Mouse (Mus musculus): ENCODE results near the gene Ppard.
A peak's percentile ranks its signal among the peaks of the same experiment; 100 is the strongest.

Ppard gene

GRCm38 (mm10) chr17:28224615-28225014 is 7.9 kb upstream of the Ppard start:
- no peak for DNase-seq

GRCm38 (mm10) chr17:28226014-28226413 is 6.5 kb upstream of the Ppard start:
- DNase-seq, result peak; percentile 92

GRCm38 (mm10) chr17:28230486-28230885 is 2.0 kb upstream of the Ppard start:
- no peak for DNase-seq

- DNase-seq, result no peak
These were observed 1.3 kb upstream of the Ppard start for GRCm38 (mm10) chr17:28231026-28231736.

GRCm38 (mm10) chr17:28233091-28233731 is 711 bp downstream of the Ppard start:
- DNase-seq, result no peak

- no peak for DNase-seq
These were observed 2.1 kb downstream of the Ppard start for GRCm38 (mm10) chr17:28234641-28235040.

- DNase-seq, result peak; percentile 77
These were observed 3.6 kb downstream of the Ppard start for GRCm38 (mm10) chr17:28235982-28236635.

GRCm38 (mm10) chr17:28236636-28237015 is 4.1 kb downstream of the Ppard start:
- DNase-seq, result no peak

- DNase-seq, result no peak
These were observed 4.9 kb downstream of the Ppard start for GRCm38 (mm10) chr17:28237362-28237761.

- DNase-seq, result no peak
These were observed 5.4 kb downstream of the Ppard start for GRCm38 (mm10) chr17:28237874-28238273.

- no peak for DNase-seq
These were observed 8.3 kb downstream of the Ppard start for GRCm38 (mm10) chr17:28240846-28241245.

GRCm38 (mm10) chr17:28242296-28242695 is 9.8 kb downstream of the Ppard start:
- DNase-seq, result no peak

GRCm38 (mm10) chr17:28244214-28244613 is 11.7 kb downstream of the Ppard start:
- no peak for DNase-seq

- peak; percentile 80 for DNase-seq
These were observed 12.2 kb downstream of the Ppard start for GRCm38 (mm10) chr17:28244714-28245113.

GRCm38 (mm10) chr17:28246640-28247039 is 14.1 kb downstream of the Ppard start:
- no peak for DNase-seq

GRCm38 (mm10) chr17:28247613-28248012 is 15.1 kb downstream of the Ppard start:
- peak; percentile 83 for DNase-seq

- no peak for DNase-seq
These were observed 16.6 kb downstream of the Ppard start for GRCm38 (mm10) chr17:28249062-28249461.

- peak; percentile 38 for DNase-seq
These were observed 19.2 kb downstream of the Ppard start for GRCm38 (mm10) chr17:28251579-28252280.

GRCm38 (mm10) chr17:28252281-28252648 is 19.8 kb downstream of the Ppard start:
- no peak for DNase-seq

- no peak for DNase-seq
These were observed 20.7 kb downstream of the Ppard start for GRCm38 (mm10) chr17:28253216-28253615.

GRCm38 (mm10) chr17:28254804-28255203 is 22.3 kb downstream of the Ppard start:
- DNase-seq, result no peak

GRCm38 (mm10) chr17:28255651-28256050 is 23.2 kb downstream of the Ppard start:
- no peak for DNase-seq

- DNase-seq, result peak; percentile 74
These were observed 24.3 kb downstream of the Ppard start for GRCm38 (mm10) chr17:28256651-28257328.
